Mouse (Mus musculus): ENCODE measurements at regions not wholly inside any gene's neighbourhood (a gene's known extent, or its start where the extent isn't known, plus 50 kb on each side); places are given as distances from the start of the nearest gene placed in this dataset.

DNA sequence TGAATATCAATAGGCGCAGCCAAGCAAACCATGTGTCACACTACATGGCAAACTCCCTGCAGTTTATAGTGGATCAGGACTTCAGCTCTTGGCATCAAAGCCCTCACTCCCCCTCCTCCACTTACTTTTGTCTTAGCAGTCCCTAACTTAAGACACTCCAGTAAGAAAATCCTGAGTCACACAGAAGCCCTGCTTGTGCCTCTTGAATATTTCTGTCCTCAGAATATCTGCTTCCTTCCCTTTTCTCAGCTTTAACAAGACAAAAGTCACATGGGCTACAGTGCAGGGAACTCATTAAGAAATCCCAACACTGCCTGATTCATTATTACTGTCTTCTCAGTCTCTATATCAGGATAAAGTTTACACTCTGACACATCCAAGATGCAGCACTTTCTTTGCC is 191.7 kb upstream of the Crbn start:
- no peak overlapping the region for H3K4me2 ChIP-seq (replicated peaks; ENCODE audit: low read depth, low read length)
- no peak overlapping the region for H3K9ac ChIP-seq (replicated peaks; ENCODE audit: low read depth)
- no peak overlapping the region for H3K27ac ChIP-seq (ENCODE audit: low read length)
- DNase-seq (ENCODE audit: low spot score) (no peak), ATAC-seq (no peak)
- no peak for TF ChIP-seq EP300 (IDR thresholded peaks at IDR 0.05)
- no peak for TF ChIP-seq CTCF (IDR thresholded peaks at IDR 0.05)
- H3K4me3 ChIP-seq (ENCODE audit: low read depth, low read length): no peak overlapping the region
- H3K4me1 ChIP-seq (ENCODE audit: insufficient read depth, low read depth, low read length): no peaks in the 10 kb centered on the region
- H3K9me3 ChIP-seq (ENCODE audit: low read length): no peaks in the 10 kb centered on the region
- no peaks in the 10 kb centered on the region for H3K27me3 ChIP-seq (replicated peaks; ENCODE audit: insufficient read depth, low read length)
- WGBS: 80% methylated on average over 1 of the region's 1 CpGs
- H3K36me3 ChIP-seq (ENCODE audit: insufficient read depth, low read length): no peaks in the 10 kb centered on the region

DNA sequence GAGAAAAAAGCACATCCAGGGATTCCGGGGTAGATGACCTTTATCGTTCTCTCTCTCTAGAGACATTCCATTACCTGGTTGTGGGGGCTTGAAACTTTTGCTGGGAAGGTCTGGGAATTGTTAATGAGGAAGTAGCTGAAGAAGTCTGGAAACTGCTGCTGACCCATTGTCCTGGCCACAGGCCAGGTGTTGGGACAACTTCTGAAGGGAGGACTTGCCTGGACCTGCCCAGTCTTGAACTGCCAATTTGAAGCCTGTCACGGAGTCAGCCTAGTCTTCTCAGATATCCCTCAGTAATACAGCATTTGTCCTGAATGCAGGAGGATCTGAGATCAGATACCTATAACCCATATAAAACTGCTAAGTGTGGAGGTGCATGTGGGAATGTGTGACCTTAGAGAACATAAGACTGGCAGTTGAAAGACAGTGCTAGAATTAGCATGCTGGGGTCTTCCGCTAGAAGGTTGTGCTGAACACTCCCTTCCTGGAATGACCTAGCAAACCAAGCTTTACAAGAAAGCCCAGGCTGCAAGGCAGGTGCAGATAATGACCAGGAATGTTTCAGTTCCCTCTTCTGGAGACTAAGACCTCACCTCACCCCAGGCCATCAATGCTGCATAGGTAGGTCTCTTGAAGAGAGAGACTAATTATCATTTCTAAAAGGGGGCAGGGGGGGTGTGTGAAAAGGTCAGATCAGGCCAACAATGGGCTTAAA is 204.7 kb upstream of the Crbn start:
- DNase-seq (ENCODE audit: low spot score) (no peak), ATAC-seq (no peak)
- Histone ChIP-seq H3K27me3 (replicated peaks; ENCODE audit: insufficient read depth, low read length) (no peaks in the 10 kb centered on the region), H3K27ac (ENCODE audit: low read length) (no peak overlapping the region), H3K4me1 (ENCODE audit: insufficient read depth, low read depth, low read length) (no peaks in the 10 kb centered on the region), H3K4me3 (ENCODE audit: low read depth, low read length) (no peak overlapping the region), H3K4me2 (replicated peaks; ENCODE audit: low read depth, low read length) (no peak overlapping the region), H3K9me3 (ENCODE audit: low read length) (no peaks in the 10 kb centered on the region), H3K9ac (replicated peaks; ENCODE audit: low read depth) (no peak overlapping the region), H3K36me3 (ENCODE audit: insufficient read depth, low read length) (no peaks in the 10 kb centered on the region)
- 86% methylated on average over 4 of the region's 4 CpGs for WGBS
- TF ChIP-seq EP300 (IDR thresholded peaks at IDR 0.05) (no peak), CTCF (IDR thresholded peaks at IDR 0.05) (no peak)

GRCm38 (mm10) chr6:107010785-107011184 is 210.9 kb upstream of the Crbn start:
- DNase-seq (ENCODE audit: low spot score) (no peak), ATAC-seq (no peak)
- no peaks in the 10 kb centered on the region for H3K36me3 ChIP-seq (ENCODE audit: insufficient read depth, low read length)
- H3K4me3 ChIP-seq (ENCODE audit: low read depth, low read length): no peak overlapping the region
- H3K4me2 ChIP-seq (replicated peaks; ENCODE audit: low read depth, low read length): no peak overlapping the region
- no peaks in the 10 kb centered on the region for H3K9me3 ChIP-seq (ENCODE audit: low read length)
- no peaks in the 10 kb centered on the region for H3K4me1 ChIP-seq (ENCODE audit: insufficient read depth, low read depth, low read length)
- TF ChIP-seq EP300 (IDR thresholded peaks at IDR 0.05) (no peak), CTCF (IDR thresholded peaks at IDR 0.05) (no peak)
- no peaks in the 10 kb centered on the region for H3K27me3 ChIP-seq (replicated peaks; ENCODE audit: insufficient read depth, low read length)
- 54% methylated on average over 4 of the region's 4 CpGs for WGBS
- no peak overlapping the region for H3K27ac ChIP-seq (ENCODE audit: low read length)
- H3K9ac ChIP-seq (replicated peaks; ENCODE audit: low read depth): no peak overlapping the region

DNA sequence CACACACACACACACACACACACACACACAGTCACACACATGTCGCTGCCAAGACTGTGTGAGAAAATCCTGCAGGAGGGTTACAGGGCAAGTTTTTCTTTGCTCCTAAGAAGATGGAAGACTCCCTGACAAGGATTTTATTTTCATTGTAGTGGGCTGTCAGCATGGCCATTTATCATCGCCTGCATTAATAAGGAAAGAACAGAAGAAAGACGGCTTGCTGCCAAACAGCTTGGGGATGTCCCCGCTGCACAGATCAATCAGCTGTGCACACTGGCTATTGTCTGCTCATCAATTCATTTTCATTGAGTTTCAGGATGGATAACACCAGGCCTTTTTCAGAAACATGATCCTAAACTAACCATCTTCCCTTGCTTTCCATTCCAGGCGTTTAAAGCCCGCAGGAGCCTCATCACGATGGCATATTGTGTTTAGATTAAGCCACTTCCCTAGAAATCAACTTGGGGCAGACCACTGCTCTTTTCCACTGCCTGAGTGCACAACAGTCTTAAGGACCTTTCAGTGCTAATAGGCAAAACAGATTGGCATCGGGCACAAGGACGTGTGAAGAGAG is 213.1 kb upstream of the Crbn start:
- no peaks in the 10 kb centered on the region for H3K36me3 ChIP-seq (ENCODE audit: insufficient read depth, low read length)
- H3K4me1 ChIP-seq (ENCODE audit: insufficient read depth, low read depth, low read length): no peaks in the 10 kb centered on the region
- H3K9ac ChIP-seq (replicated peaks; ENCODE audit: low read depth): no peak overlapping the region
- H3K4me3 ChIP-seq (ENCODE audit: low read depth, low read length): no peak overlapping the region
- H3K27me3 ChIP-seq (replicated peaks; ENCODE audit: insufficient read depth, low read length): no peaks in the 10 kb centered on the region
- WGBS: 17% methylated on average over 9 of the region's 9 CpGs
- no peak overlapping the region for H3K27ac ChIP-seq (ENCODE audit: low read length)
- no peak overlapping the region for H3K4me2 ChIP-seq (replicated peaks; ENCODE audit: low read depth, low read length)
- ATAC-seq (no peak), DNase-seq (ENCODE audit: low spot score) (no peak)
- TF ChIP-seq CTCF (IDR thresholded peaks at IDR 0.05): no peak
- no peak for TF ChIP-seq EP300 (IDR thresholded peaks at IDR 0.05)
- H3K9me3 ChIP-seq (ENCODE audit: low read length): no peaks in the 10 kb centered on the region

GRCm38 (mm10) chr6:107019126-107019525 is 219.2 kb upstream of the Crbn start:
- H3K4me3 ChIP-seq (ENCODE audit: low read depth, low read length): no peak overlapping the region
- H3K27me3 ChIP-seq (replicated peaks; ENCODE audit: insufficient read depth, low read length): no peaks in the 10 kb centered on the region
- no peak overlapping the region for H3K4me2 ChIP-seq (replicated peaks; ENCODE audit: low read depth, low read length)
- TF ChIP-seq EP300 (IDR thresholded peaks at IDR 0.05): no peak
- no peak for TF ChIP-seq CTCF (IDR thresholded peaks at IDR 0.05)
- 75% methylated on average over 3 of the region's 3 CpGs for WGBS
- H3K36me3 ChIP-seq (ENCODE audit: insufficient read depth, low read length): no peaks in the 10 kb centered on the region
- no peak for ATAC-seq
- no peak overlapping the region for H3K27ac ChIP-seq (ENCODE audit: low read length)
- no peak overlapping the region for H3K9ac ChIP-seq (replicated peaks; ENCODE audit: low read depth)
- DNase-seq (ENCODE audit: low spot score): no peak
- no peaks in the 10 kb centered on the region for H3K4me1 ChIP-seq (ENCODE audit: insufficient read depth, low read depth, low read length)
- no peaks in the 10 kb centered on the region for H3K9me3 ChIP-seq (ENCODE audit: low read length)

GRCm38 (mm10) chr6:107045177-107045576 is 245.3 kb upstream of the Crbn start:
- Histone ChIP-seq H3K27me3 (replicated peaks; ENCODE audit: insufficient read depth, low read length) (no peaks in the 10 kb centered on the region), H3K9me3 (ENCODE audit: low read length) (no peaks in the 10 kb centered on the region), H3K4me3 (ENCODE audit: low read depth, low read length) (no peak overlapping the region), H3K9ac (replicated peaks; ENCODE audit: low read depth) (no peak overlapping the region), H3K4me2 (replicated peaks; ENCODE audit: low read depth, low read length) (no peak overlapping the region), H3K4me1 (ENCODE audit: insufficient read depth, low read depth, low read length) (no peaks in the 10 kb centered on the region), H3K36me3 (ENCODE audit: insufficient read depth, low read length) (no peaks in the 10 kb centered on the region), H3K27ac (ENCODE audit: low read length) (no peak overlapping the region)
- no peak for ATAC-seq
- no peak for DNase-seq (ENCODE audit: low spot score)
- TF ChIP-seq EP300 (IDR thresholded peaks at IDR 0.05): no peak
- TF ChIP-seq CTCF (IDR thresholded peaks at IDR 0.05): no peak
- 57% methylated on average over 3 of the region's 3 CpGs for whole genome bisulfite sequencing
